Mouse (Mus musculus) right cerebral cortex, postnatal 14 days (tissue): ENCODE measurements around the gene Frs2.
"Not testable (repeated sequence)": the region's sequence is repeated elsewhere in the genome, so short reads cannot be mapped to it uniquely, and the experiment has no call there.

Experiments used
- DNase-seq: peaks from one replicate; pipeline ENCODE4 v3.0.0; 2022

Gene Frs2

DNA sequence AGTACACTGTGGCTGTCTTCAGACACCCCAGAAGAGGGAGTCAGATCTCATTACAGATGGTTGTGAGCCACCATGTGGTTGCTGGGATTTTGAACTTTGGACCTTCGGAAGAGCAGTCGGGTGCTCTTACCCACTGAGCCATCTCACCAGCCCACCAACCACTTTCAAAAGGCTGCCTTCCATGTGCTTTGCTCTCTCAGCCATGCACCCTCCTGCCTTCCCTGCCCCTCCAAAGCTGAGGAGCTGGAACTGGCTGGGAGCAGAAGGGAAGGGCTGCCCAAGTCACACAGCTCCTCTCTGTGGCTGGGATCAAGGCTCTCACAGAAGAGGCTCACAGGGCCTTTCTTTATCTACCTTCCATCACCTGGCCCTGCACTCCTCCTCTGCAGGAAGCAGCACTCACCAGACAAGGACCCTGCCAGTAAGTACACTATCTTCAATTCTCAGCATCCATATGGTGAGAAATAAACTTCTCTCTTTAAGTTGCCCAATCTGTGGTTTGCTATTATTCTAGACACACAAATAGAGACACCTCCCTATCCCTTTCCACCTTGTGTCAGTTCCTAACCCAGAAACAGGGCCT is 51.1 kb downstream of the Frs2 start:
- no peak for DNase-seq

- DNase-seq = no peak
Observed at GRCm38 (mm10) chr10:117096096-117096495, 52.2 kb downstream of the Frs2 start.

GRCm38 (mm10) chr10:117094504-117095329 is 53.6 kb downstream of the Frs2 start:
- no peak for DNase-seq

GRCm38 (mm10) chr10:117089628-117090027 is 58.7 kb downstream of the Frs2 start:
- no peak for DNase-seq

DNA sequence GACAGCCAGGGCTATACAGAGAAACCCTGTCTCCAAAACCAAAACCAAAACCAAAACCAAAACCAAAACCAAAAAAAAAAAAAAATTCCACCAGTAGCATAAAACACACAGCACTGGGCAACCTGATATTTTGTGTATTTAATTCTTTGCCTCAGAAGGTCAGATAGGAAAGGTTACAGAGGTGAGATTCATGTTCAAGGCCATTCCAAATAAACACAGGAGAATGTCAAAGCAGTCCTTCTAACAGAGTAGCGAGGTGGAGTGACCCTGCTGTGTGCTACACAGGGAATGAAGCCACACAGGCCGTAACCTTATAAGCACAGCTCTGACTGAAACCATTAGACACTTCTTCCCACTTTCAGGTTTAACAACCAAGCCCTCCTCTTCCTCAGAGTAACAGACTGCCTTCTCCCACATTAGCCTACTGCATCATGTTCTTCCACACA is 66.4 kb downstream of the Frs2 start:
- no peak for DNase-seq

- DNase-seq = no peak
Observed at GRCm38 (mm10) chr10:117081326-117081725, 67.0 kb downstream of the Frs2 start.

- no peak for DNase-seq
Observed at GRCm38 (mm10) chr10:117078284-117078683, 70.0 kb downstream of the Frs2 start.

DNA sequence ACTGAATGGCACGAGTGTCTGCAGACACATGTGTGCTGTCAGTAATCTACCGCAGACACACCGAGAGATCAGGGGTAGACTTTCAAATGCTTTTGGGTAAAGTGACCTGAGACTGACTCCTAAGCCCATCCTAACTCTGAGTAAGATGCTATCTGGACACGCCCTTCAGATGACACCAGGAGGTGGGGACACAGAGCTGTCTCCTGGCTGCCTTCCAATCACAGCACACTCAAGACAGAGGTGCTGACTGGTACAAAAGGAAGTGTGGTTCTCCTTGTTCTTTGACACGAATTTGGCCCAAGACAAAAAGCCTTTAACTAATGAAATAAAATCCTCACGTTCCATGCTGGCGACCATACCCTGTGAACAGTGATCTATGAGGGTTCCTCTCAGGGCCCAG is 75.2 kb downstream of the Frs2 start:
- no peak for DNase-seq

DNA sequence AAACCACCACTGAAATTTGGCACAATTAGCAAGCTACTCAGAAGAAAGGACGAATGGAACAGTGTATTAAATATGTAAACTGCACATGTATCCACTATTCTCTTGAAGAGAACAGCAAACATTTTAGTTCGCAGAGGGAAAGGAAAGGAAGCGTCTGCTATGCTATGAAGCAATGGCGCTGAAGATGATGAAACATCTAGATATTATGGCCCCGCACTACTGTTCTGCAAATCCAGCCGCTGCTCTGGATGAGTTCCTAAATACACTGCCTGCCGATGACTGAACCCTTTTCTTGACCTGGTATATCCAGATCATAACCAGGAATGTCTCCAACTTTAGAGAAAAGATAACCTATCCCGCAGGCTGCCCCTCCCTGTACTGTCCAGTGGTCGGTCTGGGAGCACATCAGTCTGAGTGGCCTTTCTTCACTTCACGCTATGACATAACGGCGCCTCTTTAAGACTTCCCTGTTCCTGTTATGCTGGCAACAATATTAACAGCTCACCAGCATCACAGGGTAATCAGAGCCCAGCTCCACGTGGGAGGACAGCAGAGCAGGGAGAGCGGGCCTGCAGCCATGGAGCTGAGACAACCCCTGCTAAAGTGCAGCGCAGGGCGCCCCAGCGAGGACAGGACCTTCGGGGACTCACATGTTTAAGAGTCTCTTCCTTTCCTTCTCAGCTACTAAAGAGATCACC is 76.0 kb downstream of the Frs2 start:
- no peak for DNase-seq

DNA sequence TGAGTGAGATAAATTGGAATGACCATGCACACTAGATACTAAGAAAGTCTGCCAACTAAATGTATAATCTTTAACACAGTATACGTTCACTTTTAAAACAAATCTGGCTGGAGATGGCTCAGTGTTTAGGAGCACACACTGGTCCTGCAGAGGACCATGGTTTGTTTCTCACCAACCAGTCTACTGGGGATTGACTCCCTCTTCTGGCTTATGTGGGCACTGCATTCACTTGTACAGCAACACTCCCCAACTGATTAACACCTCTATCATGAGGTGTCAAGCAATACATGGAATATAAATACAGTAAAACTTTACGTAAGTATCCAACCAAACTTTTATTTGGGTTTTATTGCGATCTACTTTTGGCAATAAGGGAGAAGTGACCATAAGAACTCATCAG is 79.2 kb downstream of the Frs2 start:
- no peak for DNase-seq

- no peak for DNase-seq
Observed at GRCm38 (mm10) chr10:117064076-117064475, 84.3 kb downstream of the Frs2 start.

- DNase-seq = peak; percentile 92
Observed at GRCm38 (mm10) chr10:117063254-117064021, 84.9 kb downstream of the Frs2 start, which contains the start of gene Cct2. Gene Cct2 (minus strand): TSS chr10:117063814.

DNA sequence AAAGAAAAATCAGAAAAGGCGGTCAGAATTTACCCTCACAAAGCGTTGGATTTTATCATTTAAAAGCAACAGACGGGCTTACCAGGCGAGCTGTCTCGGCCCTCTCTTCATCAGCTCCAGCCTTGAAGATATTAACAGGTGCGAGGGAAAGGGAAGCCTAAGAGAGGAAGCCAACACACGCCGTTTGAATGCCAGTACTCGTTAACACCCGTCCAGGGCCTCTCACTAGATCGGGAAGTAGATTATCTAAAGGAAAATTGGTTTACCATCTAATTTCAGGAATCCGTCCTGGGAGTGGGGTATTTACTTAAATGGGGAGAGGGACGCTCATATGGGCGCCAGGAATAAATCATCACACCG is 85.5 kb downstream of the Frs2 start:
- DNase-seq = no peak

DNA sequence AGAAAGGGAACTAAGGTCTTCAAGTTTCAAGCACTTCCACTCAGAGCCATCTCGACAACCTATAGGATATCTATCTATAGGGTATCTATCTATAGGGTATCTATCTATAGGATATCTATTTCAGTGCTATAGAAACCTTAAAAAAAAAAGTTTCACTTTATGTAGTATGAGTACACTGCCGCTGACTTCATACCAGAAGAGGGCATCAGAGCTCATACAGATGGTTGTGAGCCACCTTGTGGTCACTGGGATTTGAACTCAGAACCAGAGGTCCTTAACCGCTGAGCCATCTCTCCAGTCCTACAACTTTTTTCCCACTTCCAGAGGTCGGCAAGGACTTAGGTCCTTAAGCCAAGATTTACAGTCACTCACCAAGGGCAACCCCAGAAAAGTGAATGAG is 92.7 kb downstream of the Frs2 start:
- DNase-seq = no peak

- no peak for DNase-seq
Observed at GRCm38 (mm10) chr10:117049961-117050597, 98.3 kb downstream of the Frs2 start.

- DNase-seq = no peak
Observed at GRCm38 (mm10) chr10:117049253-117049652, 99.1 kb downstream of the Frs2 start.

DNA sequence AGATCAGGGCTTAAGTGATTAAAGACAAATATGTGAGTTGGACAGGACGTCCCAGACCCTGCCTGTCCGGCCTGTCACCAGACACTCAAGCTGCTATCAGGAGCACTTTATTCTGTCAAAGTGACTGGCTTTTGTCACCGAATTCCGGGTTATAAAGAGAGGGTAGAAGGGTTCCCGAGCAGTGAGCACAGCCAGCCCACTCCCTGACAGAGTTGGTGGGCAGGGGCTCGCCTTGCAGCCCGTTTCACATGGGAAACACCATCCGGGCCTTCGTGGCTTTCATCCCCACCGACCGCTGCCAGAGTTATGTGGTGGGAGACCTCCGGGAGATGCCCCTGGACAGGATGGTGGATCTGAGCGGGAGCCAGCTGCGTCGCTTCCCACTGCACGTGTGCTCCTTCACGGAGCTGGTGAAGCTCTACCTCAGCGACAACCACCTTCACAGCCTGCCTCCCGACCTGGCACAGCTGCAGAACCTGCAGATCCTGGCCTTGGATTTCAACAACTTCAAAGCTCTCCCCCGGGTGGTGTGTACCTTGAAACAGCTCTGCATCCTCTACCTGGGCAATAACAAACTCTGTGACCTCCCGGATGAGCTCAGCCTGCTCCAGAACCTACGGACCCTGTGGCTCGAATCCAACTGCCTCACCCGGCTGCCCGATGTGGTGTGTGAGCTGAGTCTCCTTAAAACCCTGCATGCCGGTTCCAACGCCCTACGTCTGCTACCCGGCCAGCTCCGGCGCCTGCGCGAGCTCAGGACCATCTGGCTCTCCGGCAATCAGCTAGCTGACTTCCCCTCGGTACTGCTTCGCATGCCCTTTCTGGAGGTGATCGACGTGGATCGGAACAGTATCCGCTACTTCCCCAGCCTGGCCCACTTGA is 102.9 kb downstream of the Frs2 start, which contains the start of gene Lrrc10:
Lrrc10 (plus strand) TSS at position 167 of the 882 bp plus-strand sequence.
- peak; percentile 33 for DNase-seq

- not testable (repeated sequence) for DNase-seq
Observed at GRCm38 (mm10) chr10:117043497-117044166, 104.7 kb downstream of the Frs2 start.

GRCm38 (mm10) chr10:117042295-117042694 is 106.0 kb downstream of the Frs2 start:
- no peak for DNase-seq

- DNase-seq = peak; percentile 38
Observed at GRCm38 (mm10) chr10:117040355-117040754, 108.0 kb downstream of the Frs2 start.

DNA sequence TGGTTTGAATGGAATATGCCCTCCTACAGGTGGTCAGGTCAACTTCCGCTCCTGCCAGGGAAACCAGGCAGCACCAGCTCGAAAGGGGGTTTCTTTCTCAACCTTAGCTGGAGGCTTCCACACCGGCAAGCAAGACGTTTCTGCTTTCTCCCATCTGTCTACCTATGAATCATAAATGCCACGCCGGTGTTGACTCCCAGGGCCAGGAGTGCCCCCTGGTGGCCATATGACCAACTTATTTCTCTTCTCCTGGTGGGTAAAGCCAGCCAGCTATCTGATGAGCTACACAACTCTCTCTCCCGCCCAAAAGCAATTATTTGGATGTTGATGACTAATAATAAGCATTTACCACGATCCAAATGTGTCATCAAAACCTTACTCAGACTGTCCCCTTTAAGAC is 114.5 kb downstream of the Frs2 start:
- peak; percentile 83 for DNase-seq
